Mouse (Mus musculus) lung, adult 2 months (tissue): ENCODE data around the gene Atp6v1g2.
A peak's percentile ranks its signal among the peaks of the same experiment; 100 is the strongest.

Experiments used
- CTCF ChIP-seq: fragments of 200-500 bp; IDR thresholded peaks from 2 replicates; pipeline ENCODE4 v1.5.1; 2011; ENCODE audit warnings: mild to moderate bottlenecking, low read length, control low read depth; ENCODE audit not compliant: insufficient read depth
- POLR2A ChIP-seq: fragments of 200-500 bp; IDR thresholded peaks from 2 replicates; pipeline ENCODE4 v1.6.1; 2011; ENCODE audit warnings: low read depth, mild to moderate bottlenecking, control low read depth, low read length, borderline replicate concordance; ENCODE audit errors: extremely low read depth

- TF ChIP-seq CTCF = peak; percentile 93
- no peak for TF ChIP-seq POLR2A
Observed at GRCm38 (mm10) chr17:35274770-35275169, 41.3 kb downstream of the Atp6v1g2 start.
